Mouse (Mus musculus) large intestine, adult 2 months (tissue): Measurements from ENCODE around the gene Pax9. TPM values are rescaled to one million over a fixed set of nuclear protein-coding genes. Genes with fewer than 3 reads are reported as not detected.

Source experiments
- DNase-seq: peaks from one replicate; pipeline ENCODE4 v3.0.0-alpha.2; 2012; ENCODE audit warnings: low read depth, low spot score
- WGBS: fragments of 180-500 bp; shearing (Covaris S2); methylation state at CpG from one replicate; pipeline ENCODE4 v1.1.7; 2018; 5-methylcytosine and 5-hydroxymethylcytosine counted together
- polyA plus RNA-seq: library from polyadenylated mRNA; depleted of rRNA; stranded (reverse); fragments of >200 nt; gene quantifications from 2 replicates; pipeline ENCODE4 v1.2.3, GENCODE M21; 2012; rRNA removed

Pax9 gene
- polyA plus RNA-seq = not detected in 2 replicates

DNA sequence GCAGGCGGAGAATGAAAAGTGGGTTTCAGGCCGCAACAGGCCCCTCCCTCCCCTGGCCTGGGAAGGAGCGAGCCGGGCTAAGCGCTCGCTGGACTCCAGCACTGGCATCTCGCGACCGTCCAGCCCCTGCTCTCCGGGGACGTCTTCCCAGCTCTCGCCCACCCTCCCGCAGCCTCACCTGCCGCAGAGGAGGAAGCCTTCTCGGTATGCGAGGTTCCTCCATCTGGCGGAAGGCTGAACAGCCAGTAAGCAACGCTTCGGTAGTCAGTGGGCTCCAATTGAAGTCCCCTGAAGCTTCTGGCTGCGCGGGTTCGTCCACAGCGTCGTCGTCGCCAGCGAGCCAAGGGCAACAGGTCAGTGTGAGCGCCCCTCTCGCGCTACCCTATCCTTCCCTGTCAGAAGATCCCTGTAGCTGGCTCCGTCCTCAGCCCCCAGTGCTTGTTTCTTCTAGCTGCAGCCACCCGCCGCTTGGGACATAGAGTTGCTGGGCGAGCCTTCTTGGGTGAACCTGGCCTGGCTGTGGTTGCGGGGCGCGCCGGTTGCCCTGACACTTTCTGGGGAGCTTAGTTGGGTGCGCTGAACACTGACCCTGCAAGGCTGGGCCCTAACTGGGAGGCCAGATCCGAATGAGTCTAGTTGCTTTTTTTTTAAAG lies at the start of gene Pax9:
Gene Pax9, plus strand, starts transcription at position 341 of the 653 bp plus-strand sequence.
- WGBS = 6% methylated on average over 40 of the region's 40 CpGs
- no peak for DNase-seq

DNA sequence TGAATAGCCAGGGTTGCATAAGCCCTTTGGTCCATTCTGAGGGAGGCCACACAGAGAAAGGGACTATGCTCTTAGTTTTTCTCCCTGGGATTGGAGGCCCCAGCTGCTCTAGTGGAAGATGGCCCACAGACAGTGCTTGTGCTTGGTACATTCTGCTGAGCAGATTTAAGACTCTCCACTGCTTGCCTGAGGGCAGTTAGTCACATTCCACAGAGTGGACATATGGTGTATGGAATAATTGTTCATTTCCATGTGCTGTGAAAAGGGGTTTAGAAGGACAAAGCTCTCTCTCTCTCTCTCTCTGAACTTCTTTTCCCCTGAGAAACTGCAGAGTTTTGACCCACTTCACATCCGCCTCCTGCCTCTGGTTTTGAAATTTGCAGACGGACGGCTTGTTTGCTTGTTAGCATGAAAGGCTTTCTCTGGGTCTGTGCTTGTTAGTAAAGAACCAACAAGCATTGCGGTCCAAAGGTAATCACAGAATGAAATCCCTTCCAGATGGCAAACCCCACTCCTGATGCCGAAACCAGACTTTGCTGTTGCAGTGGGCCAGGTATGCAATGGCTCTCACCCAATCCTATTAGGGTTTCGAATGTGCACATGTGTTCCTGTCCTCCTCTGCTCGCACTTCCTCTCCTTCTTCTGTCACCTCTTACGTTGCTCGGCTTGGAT lies 22.0 kb upstream of the Pax9 start:
- WGBS = 86% methylated on average over 9 of the region's 9 CpGs
- DNase-seq = no peak

DNA sequence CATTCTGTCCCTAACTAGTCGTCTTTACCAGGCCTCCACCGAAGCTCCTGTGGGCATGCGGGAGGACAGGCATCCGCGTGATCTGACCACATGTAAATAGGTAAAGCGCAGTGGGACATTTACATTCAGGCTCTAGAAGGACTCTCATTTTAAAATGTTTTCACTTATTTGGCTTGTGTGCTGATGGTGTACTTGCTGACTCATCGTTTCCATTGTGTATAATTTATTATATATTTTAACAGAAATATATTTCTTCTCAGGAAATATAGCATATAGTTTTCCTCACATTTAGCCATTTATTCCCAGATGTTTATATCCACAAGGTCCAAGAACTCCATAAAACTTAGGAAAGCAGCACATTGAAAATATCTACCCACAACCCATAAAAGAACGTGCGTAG lies 20.8 kb upstream of the Pax9 start:
- 90% methylated on average over 9 of the region's 9 CpGs for WGBS

DNA sequence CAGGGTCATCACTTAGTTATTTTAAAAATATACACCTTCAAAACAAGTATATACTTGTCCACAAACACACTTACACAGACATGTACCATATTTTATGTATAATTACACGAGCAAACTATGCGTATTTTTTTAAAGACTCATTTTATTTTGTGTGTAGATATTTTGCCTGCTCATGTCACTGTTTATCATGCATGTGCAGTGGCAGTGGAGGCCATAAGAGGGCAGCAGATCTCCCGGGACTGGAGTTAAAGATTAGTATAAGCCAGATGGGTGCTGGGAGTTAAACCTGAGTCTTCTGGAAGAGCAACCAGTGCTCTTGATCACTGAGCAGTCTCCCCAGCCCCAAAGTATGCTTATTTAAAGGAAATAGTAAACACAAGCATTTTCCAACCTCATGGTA lies 16.8 kb upstream of the Pax9 start:
- 25% methylated on average over 3 of the region's 3 CpGs for WGBS
- no peak for DNase-seq

More for the DNA sequence above, 20.8 kb upstream of the Pax9 start:
- no peak for DNase-seq

DNA sequence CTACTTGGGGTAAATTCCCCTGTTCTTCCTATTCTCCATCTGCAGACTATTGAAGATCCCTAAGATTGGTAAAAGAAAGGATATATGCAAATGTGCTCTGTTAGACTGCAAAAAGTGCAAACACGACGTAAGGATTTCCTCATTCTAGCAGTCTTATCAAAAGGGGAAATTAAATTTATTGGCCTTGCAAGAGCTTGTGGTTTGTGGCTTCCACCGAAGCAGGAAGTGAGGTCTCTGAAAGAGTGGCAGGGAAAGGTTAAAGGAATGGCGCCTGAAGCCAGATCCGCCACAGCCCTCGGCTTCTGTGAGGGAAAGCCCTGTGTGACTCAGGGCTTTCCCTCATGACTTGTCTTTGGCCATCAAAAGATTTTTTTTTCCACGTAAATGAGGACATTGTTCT lies 13.9 kb upstream of the Pax9 start:
- WGBS = 48% methylated on average over 7 of the region's 7 CpGs
- no peak for DNase-seq

DNA sequence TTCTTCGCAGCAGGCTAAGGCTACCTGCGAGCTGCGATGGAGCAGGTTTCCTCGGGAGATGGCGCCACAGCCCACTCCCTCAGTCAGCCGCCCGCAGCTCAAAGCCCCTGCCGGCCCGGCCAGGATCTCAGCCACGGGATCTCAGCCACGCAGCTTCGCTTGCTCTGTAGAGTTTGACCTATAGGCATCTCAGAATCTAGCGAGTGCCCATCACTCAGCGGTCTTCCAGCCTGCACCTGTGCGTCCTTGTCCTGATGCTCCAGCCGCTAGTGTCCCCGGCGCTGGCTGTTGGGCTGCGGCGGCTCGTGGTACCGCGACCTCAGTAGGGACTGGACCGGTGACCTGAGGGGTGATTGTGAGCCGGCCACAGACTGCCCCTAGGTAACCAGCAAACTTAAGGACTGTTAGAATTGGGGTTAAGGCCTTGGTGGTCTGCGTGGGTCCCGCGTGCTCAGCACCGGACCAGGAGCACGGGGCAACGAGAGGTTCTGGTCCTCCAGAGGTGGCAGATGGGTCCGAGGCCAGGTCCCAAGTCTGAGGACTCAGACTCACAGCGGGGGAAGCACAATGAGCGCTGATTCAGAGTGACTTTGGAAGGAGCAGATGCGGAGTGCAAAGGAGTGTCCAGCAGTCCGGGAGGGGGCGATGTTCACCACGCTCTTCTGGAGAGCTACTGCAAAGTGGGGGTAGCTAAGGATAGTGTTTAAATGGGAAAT lies 10.3 kb upstream of the Pax9 start:
- DNase-seq = no peak
- WGBS = 3% methylated on average over 38 of the region's 38 CpGs

DNA sequence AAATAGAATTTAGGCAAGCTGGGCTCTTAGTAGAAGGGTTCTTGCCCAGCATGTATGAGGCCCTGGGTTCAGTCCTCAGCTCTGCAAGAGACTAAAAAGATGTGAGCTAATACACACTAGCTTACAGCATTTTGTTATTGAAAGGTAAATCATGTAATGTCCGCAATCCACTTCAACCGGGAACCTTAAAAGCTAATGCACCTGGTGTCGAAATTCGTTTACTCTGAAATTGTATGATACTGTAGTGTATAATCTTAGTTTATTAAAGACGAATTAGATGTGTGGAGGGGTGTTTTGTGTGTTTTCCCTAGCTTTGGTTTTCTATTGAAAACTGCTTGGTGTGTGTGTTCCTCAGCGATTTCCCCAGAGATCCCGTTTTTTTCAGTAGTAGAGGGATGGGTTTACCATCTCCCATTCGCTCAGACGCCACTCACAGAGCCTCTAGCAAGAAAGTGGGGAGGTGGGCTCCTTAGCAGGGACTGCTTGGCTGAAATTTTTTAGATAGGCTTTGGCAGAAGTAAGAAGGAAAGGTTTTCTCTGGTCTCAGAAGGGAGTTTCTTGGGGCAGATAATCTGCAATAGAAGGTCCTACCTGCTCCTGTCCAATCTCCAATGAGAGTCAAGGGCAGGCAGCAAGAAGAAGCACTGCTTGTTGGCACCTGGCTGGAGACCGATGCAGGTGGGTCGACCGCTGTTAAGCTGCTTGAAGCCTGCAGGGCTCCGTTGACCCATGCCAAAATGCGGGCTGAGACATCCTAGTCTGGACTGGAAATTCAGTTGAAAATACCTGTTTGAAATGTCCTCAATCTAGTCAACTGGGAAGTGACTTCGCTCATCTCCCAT lies 3.7 kb upstream of the Pax9 start:
- DNase-seq = no peak
- 25% methylated on average over 15 of the region's 15 CpGs for WGBS

DNA sequence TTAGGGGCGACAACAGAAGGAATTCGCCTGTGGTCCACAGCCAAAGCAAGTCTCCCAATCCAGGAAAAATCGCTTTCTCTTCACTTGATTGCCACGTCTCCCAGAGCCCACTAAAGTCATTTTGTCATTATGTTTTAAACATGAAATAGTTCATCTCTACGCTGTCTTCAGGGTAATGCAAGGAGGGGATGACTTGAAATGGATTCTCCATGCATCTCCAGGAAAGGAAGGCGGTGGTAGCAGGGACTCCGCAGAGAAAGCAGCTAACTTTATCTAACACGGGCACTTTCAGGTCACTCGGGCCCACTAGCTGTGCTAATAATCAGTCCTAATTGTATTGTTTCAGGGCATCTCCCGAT lies 3.1 kb upstream of the Pax9 start:
- 19% methylated on average over 10 of the region's 10 CpGs for WGBS
- no peak for DNase-seq

DNA sequence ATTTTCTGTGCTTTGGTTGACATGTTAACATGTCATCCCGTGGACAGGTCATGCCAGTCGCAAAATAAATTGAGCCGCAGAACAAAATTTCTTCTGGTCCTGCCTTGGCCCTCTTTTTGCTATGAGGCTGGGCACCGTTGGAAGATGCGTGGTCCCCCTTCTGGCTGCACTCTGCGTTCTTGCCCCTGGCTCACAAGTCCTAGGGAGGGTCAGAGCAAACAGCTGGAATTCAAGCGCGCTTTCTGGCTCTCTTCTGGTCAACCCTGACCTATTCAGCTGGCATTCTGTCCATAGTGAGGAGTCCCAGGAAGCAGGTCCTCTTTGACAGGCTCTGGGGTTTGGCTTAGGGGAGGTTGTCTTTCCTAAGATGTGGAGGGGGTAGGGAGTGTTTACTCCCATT lies 2.6 kb upstream of the Pax9 start:
- WGBS = 13% methylated on average over 8 of the region's 8 CpGs
- DNase-seq = no peak

DNA sequence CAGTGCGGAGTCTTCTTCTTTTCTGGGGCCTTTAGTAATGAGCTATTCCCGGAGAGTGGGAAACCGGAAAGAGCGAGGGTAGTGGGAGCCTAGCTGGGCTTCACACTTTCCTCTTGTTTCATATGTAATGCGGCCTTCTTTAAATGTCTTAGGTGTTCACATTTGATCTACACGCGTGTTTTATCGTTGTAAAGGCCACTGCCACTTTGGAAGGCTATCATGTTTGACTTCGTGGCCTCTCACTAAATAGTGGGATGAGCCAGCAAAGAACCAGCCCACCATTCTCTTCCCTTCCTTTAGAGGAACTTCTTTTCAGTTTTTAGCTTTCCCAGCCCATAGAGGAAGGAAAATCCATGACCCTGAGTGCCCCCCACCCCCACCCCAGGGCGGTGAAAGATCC lies 2.2 kb upstream of the Pax9 start:
- 11% methylated on average over 10 of the region's 10 CpGs for WGBS
- DNase-seq = no peak

DNA sequence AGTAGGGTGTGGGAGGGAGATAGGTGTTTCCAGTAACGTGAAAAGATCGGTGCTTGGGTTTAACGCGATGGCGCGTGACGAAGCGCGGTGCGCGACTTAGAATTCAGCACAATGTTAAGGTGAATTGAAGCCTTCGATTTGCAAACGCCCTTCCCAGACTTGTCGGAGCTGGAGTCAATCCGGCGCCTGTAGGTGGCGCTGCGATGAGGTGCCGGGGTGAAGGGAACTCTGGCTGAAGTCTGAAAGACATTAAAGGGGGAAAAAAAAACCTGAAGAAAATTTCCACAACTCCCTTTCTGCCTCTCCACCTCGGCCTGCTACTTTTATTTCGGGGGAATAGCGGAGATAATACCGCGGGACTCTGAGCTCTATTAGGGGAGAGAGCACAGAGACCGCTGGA lies 1.8 kb upstream of the Pax9 start:
- 4% methylated on average over 25 of the region's 25 CpGs for WGBS
- DNase-seq = no peak

DNA sequence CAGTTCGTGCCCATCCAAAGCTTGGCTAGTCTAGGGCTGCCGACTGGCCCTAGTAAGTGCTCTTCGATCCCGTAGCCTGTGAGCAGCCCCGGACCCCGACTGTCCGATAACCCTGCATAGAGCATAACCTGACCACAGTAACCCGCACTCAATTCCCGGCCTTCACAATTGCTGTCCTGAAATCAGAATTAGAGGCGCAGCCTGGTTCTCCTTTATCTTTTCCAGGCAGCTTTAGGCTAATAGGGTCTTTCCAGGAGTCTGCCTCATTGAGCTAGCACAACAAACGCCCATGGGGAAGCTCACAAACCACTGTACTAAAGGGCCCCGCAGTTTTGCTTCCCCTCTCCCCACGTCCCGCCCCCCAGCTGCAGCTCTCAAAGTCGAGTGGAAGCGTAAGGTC lies 1.2 kb upstream of the Pax9 start:
- WGBS = 7% methylated on average over 16 of the region's 16 CpGs
- no peak for DNase-seq

DNA sequence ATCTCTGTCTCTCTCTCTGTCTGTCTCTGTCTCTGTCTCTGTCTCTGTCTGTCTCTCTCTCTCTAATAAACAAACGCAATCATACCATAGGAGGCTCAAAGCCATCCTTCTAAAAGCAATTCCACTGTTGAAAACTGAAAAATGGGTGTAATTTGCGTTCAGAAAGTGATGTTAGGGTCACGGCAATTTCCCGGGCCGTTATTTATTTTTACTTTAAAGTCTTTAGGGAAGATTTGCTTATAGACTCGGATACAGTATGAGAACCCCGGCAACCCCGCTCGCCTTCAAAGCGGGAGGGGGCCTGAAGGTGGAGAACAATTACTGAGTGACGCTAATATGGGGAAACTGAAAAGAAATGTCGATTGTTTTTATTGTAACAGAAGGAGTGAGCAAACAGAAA lies 566 bp upstream of the Pax9 start:
- no peak for DNase-seq
- WGBS = 5% methylated on average over 12 of the region's 12 CpGs

DNA sequence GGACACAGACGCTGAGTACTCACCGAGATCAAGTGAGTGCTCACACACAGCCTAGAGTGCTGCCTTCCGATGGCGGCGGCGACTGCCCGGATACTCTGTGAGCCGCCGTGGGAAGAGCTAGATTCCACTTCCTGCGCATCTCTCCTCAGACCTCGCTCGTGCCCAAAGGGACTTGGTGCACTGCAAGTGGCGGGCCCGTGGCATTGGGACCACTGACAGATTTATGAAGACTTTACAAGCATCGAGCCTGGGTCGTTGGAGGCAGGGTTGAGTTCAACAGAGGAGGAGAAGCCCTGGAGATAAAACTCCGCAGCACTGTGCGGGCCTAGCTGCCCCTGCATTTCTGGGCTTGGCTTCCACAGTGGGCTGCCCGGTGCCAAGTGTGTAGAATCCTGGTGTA lies 969 bp downstream of the Pax9 start:
- WGBS = 21% methylated on average over 19 of the region's 19 CpGs
- DNase-seq = no peak

DNA sequence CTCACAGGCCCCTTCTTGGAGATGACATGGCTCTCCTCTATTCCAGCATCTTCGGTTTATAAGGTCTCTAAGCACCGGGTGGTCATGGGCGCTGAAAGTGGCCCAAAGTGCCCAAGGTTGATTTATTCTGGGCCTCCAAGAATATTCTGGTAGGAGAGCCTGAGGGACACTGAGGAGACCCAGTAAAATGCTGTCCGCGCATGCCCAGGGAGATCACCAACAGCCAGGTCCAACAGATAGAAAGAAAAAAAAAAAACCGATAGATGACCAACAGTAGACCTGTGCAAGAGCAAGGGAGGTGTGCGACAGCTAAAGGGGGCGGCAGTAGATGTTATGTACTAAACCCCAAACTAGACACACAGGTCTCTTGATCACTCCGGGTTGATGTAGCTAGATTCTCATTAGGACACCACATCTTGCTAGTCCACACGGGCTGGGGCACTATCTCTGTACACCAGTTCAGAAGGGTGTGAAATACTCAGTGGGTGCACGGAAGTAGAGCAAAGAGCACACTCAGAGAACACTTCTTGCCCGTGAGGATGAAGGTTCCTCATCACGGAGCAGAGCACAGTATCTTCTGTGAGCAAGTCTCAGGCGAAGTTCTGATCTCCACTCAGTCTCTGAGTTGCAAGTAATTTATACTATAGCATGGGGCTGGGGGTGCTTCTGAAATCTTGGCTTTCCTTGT lies 2.0 kb downstream of the Pax9 start:
- DNase-seq = no peak
- 29% methylated on average over 14 of the region's 14 CpGs for WGBS

DNA sequence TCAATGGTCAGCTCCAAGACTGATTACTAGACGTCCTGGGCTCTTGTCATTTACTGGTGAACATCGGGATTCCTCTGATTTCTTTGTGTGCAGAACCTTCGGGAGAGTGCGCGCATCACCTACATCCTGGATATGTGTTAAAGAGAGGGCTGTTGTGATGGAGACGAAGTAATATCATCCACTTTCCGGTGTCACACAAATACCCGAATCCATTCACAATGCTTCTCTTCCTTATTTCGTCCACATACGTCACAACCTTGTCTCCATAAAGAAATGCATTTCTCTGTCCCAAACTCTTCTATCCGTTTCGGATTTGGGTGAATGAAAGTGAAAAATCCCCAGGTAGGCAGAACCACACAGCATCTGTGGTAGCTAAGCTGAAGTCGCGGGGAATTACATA lies 2.8 kb downstream of the Pax9 start:
- DNase-seq = no peak
- WGBS = 13% methylated on average over 14 of the region's 14 CpGs

DNA sequence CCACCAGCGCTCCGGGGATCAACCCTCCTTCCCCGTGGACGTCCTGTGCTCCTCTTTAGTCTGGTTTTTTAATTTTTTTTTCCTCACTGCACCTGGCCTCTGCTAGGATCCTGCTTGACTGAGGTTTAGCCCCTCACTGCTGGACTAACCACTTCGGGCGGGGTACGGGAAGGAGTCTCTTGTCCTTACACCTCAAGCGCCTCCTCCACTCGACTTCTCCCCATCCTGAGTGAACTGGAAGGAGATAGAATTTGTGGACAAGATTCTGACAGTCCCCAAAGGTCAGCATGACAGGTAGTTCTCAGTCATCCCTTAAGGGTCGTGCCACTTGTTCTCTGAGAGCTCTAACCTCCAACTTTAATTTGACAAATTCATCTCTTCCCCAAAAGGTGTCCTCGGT lies 3.4 kb downstream of the Pax9 start:
- DNase-seq = no peak
- 5% methylated on average over 11 of the region's 11 CpGs for WGBS

DNA sequence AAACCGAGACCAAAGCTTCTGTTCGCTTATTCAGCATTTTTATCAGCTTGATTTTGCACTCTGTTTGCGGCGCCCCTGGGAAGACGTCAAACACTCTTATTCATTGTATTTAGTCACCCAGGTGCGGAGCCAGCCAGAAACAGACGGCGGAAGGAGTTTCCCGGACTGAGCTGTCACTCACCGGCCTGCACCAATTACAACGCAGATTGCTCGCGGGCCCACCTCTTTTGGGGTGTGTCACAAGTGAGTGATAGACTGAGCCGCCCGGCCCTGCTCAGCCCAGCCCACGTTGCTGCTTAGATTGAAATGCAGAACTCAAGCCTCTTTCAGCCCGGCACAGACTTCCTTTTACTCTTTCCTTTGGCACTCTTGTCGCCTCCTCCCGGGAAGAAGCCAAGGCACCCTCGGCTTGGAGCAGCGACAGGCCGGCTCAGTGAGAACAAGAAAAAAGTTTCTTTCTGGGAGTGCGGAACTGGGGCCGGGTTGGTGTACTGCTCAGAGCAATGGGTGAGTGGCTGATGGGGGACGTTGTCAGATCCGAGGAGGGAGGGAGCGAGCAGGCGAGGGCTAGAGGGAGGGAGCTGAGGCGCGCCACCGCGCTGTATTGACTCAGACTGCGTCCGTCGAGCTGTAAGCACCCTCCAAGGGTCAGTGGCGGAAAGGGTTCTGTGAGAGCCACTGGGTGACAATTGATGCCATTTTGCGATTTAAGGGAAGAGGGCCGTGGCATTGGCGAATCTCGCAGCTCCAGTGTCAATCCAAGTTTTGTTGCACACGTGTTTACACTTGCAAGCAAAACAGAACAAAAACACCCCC lies 4.0 kb downstream of the Pax9 start:
- 1% methylated on average over 41 of the region's 41 CpGs for WGBS
- peak; percentile 29 for DNase-seq
